Mouse (Mus musculus) liver, embryonic 11.5 days (tissue): ENCODE measurements at regions not wholly inside any gene's neighbourhood (a gene's known extent, or its start where the extent isn't known, plus 50 kb on each side); places are given as distances from the start of the nearest gene placed in this dataset.

Source experiments
- ATAC-seq: fragments of 200-750 bp; cut with Nextera tagmentation; replicated peaks from 2 replicates; pipeline ENCODE4 v1.8.0; 2017; ENCODE audit warnings: moderate number of reproducible peaks, mild to moderate bottlenecking, moderate TSS enrichment, moderate library complexity; ENCODE audit not compliant: low FRiP score
- DNase-seq: peaks from one replicate; pipeline ENCODE4 v3.0.0-alpha.2; 2017; ENCODE audit warnings: low spot score
- H3K27ac ChIP-seq: fragments of 300-500 bp; sonication (generic); 2 replicates; pipeline ENCODE4 v1.5.1; 2014; ENCODE audit warnings: mild to moderate bottlenecking, low read depth, low read length, control low read depth
- H3K27me3 ChIP-seq: fragments of 300-500 bp; sonication (generic); replicated peaks from 2 replicates; pipeline ENCODE4 v1.6.1; 2014; ENCODE audit warnings: low read length, mixed read lengths; ENCODE audit not compliant: control insufficient read depth, insufficient read depth
- H3K36me3 ChIP-seq: fragments of 300-500 bp; sonication (generic); 2 replicates; pipeline ENCODE4 v1.6.1; 2014; ENCODE audit warnings: mild to moderate bottlenecking, low read length, moderate library complexity, mixed read lengths; ENCODE audit not compliant: control insufficient read depth, insufficient read depth
- H3K4me1 ChIP-seq: fragments of 300-500 bp; sonication (generic); replicated peaks from 2 replicates; pipeline ENCODE4 v1.6.1; 2014; ENCODE audit warnings: low read length, mixed read lengths; ENCODE audit not compliant: control insufficient read depth, insufficient read depth
- H3K4me2 ChIP-seq: fragments of 300-500 bp; sonication (generic); 2 replicates; pipeline ENCODE4 v1.6.1; 2014; ENCODE audit warnings: mild to moderate bottlenecking, control low read depth, moderate library complexity
- H3K4me3 ChIP-seq: fragments of 300-500 bp; sonication (generic); 2 replicates; pipeline ENCODE4 v1.5.1; 2014; ENCODE audit warnings: low read depth, low read length, control low read depth
- H3K9ac ChIP-seq: fragments of 300-500 bp; sonication (generic); 2 replicates; pipeline ENCODE4 v1.6.1; 2014; ENCODE audit warnings: low read depth, low read length, control low read depth
- H3K9me3 ChIP-seq: fragments of 300-500 bp; sonication (generic); 2 replicates; pipeline ENCODE4 v1.6.1; 2016; ENCODE audit warnings: low read length, inconsistent platforms, mixed read lengths; ENCODE audit not compliant: control insufficient read depth
- WGBS: fragments of 180-500 bp; shearing (Covaris S2); extraction: QIAGEN DNeasy Blood & Tissue Kit; methylation state at CpG from one replicate; pipeline ENCODE4 v1.1.7; 2014; 5-methylcytosine and 5-hydroxymethylcytosine counted together

DNA sequence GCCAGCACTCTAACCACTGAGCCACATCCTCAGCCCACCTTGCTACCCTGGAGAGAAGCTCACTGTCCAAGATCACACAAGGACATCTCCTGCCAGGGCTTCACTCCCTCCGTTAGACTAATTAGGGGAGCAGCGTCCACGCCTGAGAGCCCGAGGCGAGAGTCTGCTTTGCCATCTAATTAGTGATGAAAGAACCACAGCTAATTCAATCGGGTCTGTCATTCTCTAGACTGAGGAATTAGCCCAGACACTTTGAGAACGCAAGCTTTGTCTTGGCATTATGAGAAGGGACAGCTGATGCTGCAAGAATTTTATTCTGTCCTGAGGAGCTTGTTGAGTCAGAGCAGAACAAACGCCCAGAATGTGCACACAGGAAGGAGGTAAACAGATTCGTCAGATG lies 200.5 kb upstream of the Zc3h12c start:
- DNase-seq (no peak), ATAC-seq (no peak)
- 69% methylated on average over 9 of the region's 9 CpGs for WGBS

DNA sequence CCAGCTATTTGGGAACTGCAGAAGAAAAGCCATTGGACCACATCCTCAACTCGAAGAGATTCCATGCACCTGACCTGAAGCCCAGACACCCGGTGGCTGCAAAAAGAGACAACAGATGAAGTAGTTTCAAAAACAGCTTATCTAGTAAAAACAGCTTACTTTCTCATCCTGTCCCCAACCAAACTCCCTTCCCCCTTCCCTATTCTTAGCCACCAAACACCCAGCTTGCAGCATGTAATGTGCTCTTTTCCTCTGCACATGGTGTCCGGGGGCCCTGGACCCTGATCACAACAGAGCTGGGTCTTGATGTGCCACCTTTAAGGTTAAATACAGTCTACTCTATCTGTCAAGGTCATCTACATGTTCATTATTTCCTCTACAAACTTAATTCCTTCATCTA lies 199.7 kb upstream of the Zc3h12c start:
- 27% methylated on average over 3 of the region's 3 CpGs for WGBS
- no peak overlapping the region for H3K4me2 ChIP-seq
- no peaks in the 10 kb centered on the region for H3K27me3 ChIP-seq
- DNase-seq = no peak
- no peaks in the 10 kb centered on the region for H3K9me3 ChIP-seq
- no peak overlapping the region for H3K9ac ChIP-seq
- H3K4me1 ChIP-seq = no peaks in the 10 kb centered on the region; the same call in none of the 2 replicates
- no peak overlapping the region for H3K4me3 ChIP-seq
- H3K36me3 ChIP-seq = no peaks in the 10 kb centered on the region
- peak; percentile 85 for ATAC-seq
- H3K27ac ChIP-seq = no peak overlapping the region

More for the DNA sequence above, 200.5 kb upstream of the Zc3h12c start:
- no peaks in the 10 kb centered on the region for H3K27me3 ChIP-seq
- H3K9ac ChIP-seq = no peak overlapping the region
- H3K36me3 ChIP-seq = no peaks in the 10 kb centered on the region
- H3K4me1 ChIP-seq = no peaks in the 10 kb centered on the region; the same call in none of the 2 replicates
- no peak overlapping the region for H3K4me2 ChIP-seq
- no peaks in the 10 kb centered on the region for H3K9me3 ChIP-seq
- H3K27ac ChIP-seq = no peak overlapping the region
- H3K4me3 ChIP-seq = no peak overlapping the region

DNA sequence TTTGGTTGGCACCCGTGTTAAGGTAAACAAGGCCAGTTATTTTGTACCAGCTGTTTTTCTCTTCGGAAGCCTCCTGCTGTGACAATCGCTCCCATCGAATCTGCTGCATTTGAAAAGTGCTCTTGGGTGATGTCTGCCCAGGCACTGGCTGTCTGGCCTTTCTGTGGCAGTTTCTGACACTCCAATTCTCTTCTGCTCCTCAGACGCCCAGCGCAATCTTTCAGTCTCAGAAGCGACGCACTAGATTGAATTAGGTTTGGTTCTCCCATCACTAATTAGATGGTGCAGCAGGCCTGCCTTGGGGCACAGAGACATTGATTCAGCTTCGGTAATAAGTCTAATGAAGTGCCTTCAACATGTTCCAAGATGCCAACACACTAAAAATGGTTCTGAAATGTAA lies 197.7 kb upstream of the Zc3h12c start:
- H3K4me2 ChIP-seq = no peak overlapping the region
- H3K27ac ChIP-seq = no peak overlapping the region
- WGBS = 81% methylated on average over 9 of the region's 9 CpGs
- no peak overlapping the region for H3K4me3 ChIP-seq
- H3K9me3 ChIP-seq = no peaks in the 10 kb centered on the region
- no peaks in the 10 kb centered on the region for H3K36me3 ChIP-seq
- no peak for ATAC-seq
- no peaks in the 10 kb centered on the region; the same call in none of the 2 replicates for H3K4me1 ChIP-seq
- no peak for DNase-seq
- no peaks in the 10 kb centered on the region for H3K27me3 ChIP-seq
- H3K9ac ChIP-seq = no peak overlapping the region

DNA sequence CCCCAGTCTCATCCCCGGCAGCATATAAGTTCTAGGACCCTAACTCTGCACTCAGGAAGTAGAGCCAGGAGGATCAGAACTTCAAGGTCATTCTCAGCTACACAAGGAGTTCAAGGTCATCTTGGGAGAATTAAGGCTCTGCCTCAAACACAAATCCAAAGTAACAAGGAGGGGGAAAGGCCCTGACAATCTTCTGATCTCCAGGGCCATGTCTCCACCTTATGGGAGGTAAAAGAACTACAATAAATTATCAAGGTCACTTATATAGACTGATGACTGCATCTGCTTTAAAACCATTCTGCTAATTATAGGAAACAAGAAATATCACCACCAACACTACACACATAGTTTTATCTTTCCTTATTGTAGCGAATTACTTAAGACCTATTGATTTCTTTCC lies 193.2 kb upstream of the Zc3h12c start:
- ATAC-seq = no peak
- no peak overlapping the region for H3K4me2 ChIP-seq
- H3K27ac ChIP-seq = no peak overlapping the region
- H3K4me3 ChIP-seq = no peak overlapping the region
- no peak overlapping the region for H3K9ac ChIP-seq
- 0 out of 2 replicates have a peak, but pooled peaks cover 1% of the 10 kb centered on the region for H3K4me1 ChIP-seq
- no peaks in the 10 kb centered on the region for H3K36me3 ChIP-seq
- 76% methylated on average over 2 of the region's 2 CpGs for WGBS
- no peak for DNase-seq
- no peaks in the 10 kb centered on the region for H3K27me3 ChIP-seq
- H3K9me3 ChIP-seq = no peaks in the 10 kb centered on the region

DNA sequence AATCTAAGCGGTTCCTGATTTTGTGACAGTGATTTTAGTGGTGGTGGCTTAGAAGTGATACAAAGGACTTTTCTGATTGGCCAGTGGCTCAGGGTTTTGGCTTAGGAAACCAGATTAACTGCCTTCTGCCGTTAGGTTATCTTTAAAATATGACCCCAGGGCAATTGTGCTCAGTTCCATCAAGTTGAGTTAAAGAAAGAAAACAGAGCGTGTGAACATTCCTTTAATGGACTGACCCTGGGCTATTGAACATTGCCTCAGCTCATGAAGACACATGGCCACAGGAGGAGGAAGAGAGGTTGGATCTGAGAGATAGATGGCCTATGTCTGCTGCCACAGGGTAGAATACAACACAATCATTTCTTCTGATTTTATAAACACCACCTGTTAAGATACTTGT lies 191.0 kb upstream of the Zc3h12c start:
- no peak overlapping the region for H3K9ac ChIP-seq
- no peaks in the 10 kb centered on the region for H3K9me3 ChIP-seq
- ATAC-seq (no peak), DNase-seq (no peak)
- 0 out of 2 replicates have a peak, but pooled peaks cover 2% of the 10 kb centered on the region for H3K4me1 ChIP-seq
- no peak overlapping the region for H3K4me3 ChIP-seq
- 62% methylated on average over 3 of the region's 3 CpGs for WGBS
- no peaks in the 10 kb centered on the region for H3K36me3 ChIP-seq
- no peak overlapping the region for H3K4me2 ChIP-seq
- no peak overlapping the region for H3K27ac ChIP-seq
- H3K27me3 ChIP-seq = no peaks in the 10 kb centered on the region

DNA sequence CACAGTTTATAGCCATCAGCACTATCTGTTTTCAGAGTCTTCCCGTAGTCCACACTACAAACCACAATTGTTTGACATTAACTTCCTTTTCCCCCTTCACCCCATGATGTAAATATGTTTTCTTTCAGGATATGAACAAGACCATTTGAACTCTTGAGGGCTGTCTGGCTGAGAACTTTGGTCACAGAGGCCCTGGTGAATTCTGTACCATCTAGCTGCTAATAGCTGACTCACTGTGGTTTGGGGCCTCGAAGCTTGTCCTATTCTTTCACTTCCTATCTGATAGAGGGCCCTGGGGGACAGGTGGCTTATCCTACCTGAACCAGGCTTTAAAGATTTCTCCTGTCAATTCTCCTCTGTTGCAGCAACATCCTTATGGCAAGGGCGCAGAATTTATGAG lies 188.2 kb upstream of the Zc3h12c start:
- 42% methylated on average over 3 of the region's 3 CpGs for WGBS
- no peaks in the 10 kb centered on the region for H3K36me3 ChIP-seq
- H3K27ac ChIP-seq = no peak overlapping the region
- no peak overlapping the region for H3K4me2 ChIP-seq
- 0 out of 2 replicates have a peak, but pooled peaks cover 2% of the 10 kb centered on the region for H3K4me1 ChIP-seq
- no peak overlapping the region for H3K9ac ChIP-seq
- ATAC-seq (0 out of 2 replicates have a peak, but pooled peaks have one; percentile 45), DNase-seq (no peak)
- H3K4me3 ChIP-seq = no peak overlapping the region
- no peaks in the 10 kb centered on the region for H3K27me3 ChIP-seq
- H3K9me3 ChIP-seq = no peaks in the 10 kb centered on the region

DNA sequence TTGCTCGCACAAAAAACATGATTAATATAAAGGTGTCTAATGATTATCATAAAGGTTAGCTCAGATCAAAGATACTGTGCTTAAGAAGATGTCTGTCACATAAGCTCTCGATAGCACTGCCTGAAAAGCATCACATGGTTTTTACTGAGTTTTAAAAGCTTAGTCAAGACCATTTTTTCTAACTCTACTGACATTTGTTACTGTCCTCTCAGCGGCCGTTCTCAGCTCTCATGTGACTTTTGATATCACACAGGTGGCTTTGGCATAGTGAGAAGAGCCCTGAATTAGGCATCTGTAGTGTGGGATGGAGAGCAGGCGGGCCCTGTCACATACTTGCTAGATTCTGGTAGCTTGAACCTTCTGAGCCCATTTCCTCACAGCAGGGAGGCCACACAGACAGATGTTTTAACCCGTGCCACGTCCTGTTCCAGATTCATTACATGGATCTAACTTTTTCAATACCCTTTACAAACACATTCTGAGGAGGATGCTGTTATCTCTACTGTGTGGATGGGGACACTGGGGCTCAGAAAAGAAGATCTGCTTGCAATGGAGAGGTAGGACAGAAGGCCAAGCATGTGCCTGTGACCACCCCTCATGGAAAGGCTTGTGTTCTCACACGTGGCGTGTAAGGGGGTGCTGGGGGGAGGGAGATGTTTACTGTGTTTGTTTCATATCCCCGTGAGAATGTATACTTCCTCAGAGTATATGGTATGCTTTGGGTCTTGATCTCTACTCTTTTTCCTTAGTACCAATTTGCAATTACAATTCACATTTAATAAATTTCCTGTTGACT lies 187.0 kb upstream of the Zc3h12c start:
- DNase-seq (no peak), ATAC-seq (no peak)
- Histone ChIP-seq H3K9me3 (no peaks in the 10 kb centered on the region), H3K4me2 (no peak overlapping the region), H3K4me1 (0 out of 2 replicates have a peak, but pooled peaks cover 2% of the 10 kb centered on the region), H3K27me3 (no peaks in the 10 kb centered on the region), H3K9ac (no peak overlapping the region), H3K4me3 (no peak overlapping the region), H3K36me3 (no peaks in the 10 kb centered on the region), H3K27ac (no peak overlapping the region)
- 64% methylated on average over 10 of the region's 10 CpGs for WGBS

DNA sequence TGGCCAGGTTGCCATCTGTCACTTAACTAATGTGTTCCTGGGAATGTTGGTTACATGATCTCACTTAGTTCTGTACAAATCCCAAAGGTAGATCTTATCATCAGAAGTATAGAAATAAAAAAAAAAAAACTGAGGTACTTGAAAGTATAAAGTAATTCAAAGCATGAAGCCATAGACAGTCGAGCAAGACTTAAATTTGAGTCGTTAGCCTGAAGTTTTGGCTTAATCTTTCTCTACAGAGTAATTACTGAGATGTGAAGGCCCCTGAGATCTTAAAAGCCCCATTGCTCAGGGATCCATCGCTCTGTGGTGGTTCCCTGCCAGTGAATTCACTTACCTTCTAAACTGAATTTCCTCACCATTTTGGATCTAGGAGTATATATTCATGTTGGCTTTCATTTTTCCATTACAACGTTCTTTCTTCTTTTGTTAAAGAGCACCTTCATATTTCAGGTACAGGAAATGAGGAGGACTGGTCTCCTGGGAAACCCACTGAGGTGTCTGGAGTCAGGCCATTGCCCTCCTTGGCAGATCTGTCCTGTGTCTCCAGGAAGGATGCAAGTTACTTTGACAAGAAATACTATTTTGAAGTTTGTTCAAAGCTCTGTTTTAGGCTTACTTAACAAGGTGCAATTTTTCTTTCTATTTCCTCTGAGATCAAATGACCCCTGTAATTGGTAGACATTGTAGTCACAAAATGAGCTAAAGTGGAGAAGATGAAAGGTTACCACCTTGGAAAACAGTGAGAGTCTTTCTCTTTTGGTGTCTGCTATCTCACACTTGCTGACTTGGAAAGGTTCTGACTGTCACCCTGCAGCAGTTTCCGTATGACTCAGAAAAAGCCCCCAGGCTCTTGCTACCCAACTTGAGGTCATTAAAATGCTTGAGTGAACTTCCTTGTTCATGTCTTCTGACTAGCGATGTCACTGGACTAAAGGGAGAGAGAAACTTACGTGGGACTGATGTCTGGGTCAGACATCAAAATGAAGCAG lies 180.5 kb upstream of the Zc3h12c start:
- Histone ChIP-seq H3K4me1 (no peaks in the 10 kb centered on the region), H3K9ac (no peak overlapping the region), H3K4me2 (no peak overlapping the region), H3K27ac (no peak overlapping the region), H3K9me3 (no peaks in the 10 kb centered on the region), H3K4me3 (no peak overlapping the region), H3K36me3 (no peaks in the 10 kb centered on the region), H3K27me3 (no peaks in the 10 kb centered on the region)
- ATAC-seq (no peak), DNase-seq (no peak)
- WGBS = 80% methylated on average over 7 of the region's 7 CpGs
